13 mouse cellular contexts compared by ENCODE assay signal in the genomic region with DNA sequence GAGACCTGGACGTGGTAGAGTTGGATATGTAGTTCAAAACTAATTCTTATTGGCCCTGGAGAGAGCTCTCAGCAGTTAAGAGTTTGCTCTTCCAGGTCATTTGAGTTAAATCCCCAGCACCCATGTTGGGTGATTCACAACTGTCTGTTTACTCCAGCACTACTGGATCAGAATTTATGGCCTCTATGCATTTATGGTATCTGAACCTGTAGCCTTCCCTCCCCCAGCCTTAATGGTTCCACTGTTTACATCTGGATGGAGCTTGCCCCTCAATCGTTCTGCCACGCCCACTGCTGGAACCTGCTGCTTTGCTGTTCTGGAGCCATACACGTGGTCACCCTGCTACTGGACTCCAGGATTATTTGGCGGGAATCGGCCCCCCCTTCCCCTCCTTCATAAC.
"Had no signal": no experiment of that assay in that cellular context is flagged by ENCODE, and none has a peak within 500 bp of the region (broad histone marks: within the 10 kb centered on the region; RNA-seq: fewer than 3 reads in every experiment).

No protein-coding gene starts in this region.

- H3K9ac ChIP-seq: limb, embryonic 12.5 days; liver, embryonic 13.5 days; liver, postnatal 0 days; lung, embryonic 15.5 days; midbrain, embryonic 12.5 days had no signal

- ATAC-seq: liver, postnatal 0 days had no signal

- H3K4me2 ChIP-seq: limb, embryonic 12.5 days; liver, embryonic 13.5 days; lung, embryonic 15.5 days; midbrain, embryonic 12.5 days had no signal

- H3K36me3 ChIP-seq: limb, embryonic 12.5 days; liver, embryonic 13.5 days; lung, embryonic 15.5 days; midbrain, embryonic 12.5 days had no signal

- H3K27me3 ChIP-seq: limb, embryonic 12.5 days; liver, embryonic 13.5 days; lung, embryonic 15.5 days; midbrain, embryonic 12.5 days had no signal

- H3K27ac ChIP-seq: limb, embryonic 12.5 days; liver, embryonic 13.5 days; lung, embryonic 15.5 days; macrophage; midbrain, embryonic 12.5 days had no signal

- DNase-seq: kidney, postnatal 14 days; layer of hippocampus, adult 9-11 months; liver; liver, embryonic 13.5 days; liver, postnatal 0 days; lung, postnatal 14 days; right cerebral cortex, postnatal 14 days; thymus, postnatal 14 days had no signal

- H3K4me3 ChIP-seq: limb, embryonic 12.5 days; liver, embryonic 13.5 days; lung, embryonic 15.5 days; megakaryocyte, embryonic 14.5 days; midbrain, embryonic 12.5 days had no signal

- H3K4me1 ChIP-seq: liver, embryonic 13.5 days; lung, embryonic 15.5 days; megakaryocyte, embryonic 14.5 days; midbrain, embryonic 12.5 days had no signal

- H3K9me3 ChIP-seq: limb, embryonic 12.5 days; liver, embryonic 13.5 days; lung, embryonic 15.5 days; megakaryocyte, embryonic 14.5 days; midbrain, embryonic 12.5 days had no signal
